Mouse (Mus musculus) lung, embryonic 14.5 days (tissue): ENCODE data around the gene Ddx43. TPM values are rescaled to one million over a fixed set of nuclear protein-coding genes. Genes with fewer than 3 reads are reported as not detected.

ENCODE experiments used
- ATAC-seq: fragments of 200-750 bp; cut with Nextera tagmentation; 2 replicates; pipeline ENCODE4 v1.8.0; 2017; ENCODE audit warnings: mild to moderate bottlenecking, moderate TSS enrichment, moderate library complexity; ENCODE audit not compliant: insufficient read depth
- DNase-seq: peaks from one replicate; pipeline ENCODE4 v3.0.0-alpha.2; 2015
- H3K27ac ChIP-seq: fragments of 300-500 bp; sonication (generic); 2 replicates; pipeline ENCODE4 v1.5.1; 2014; ENCODE audit warnings: low read depth, mild to moderate bottlenecking, moderate library complexity
- H3K27me3 ChIP-seq: fragments of 300-500 bp; sonication (generic); 2 replicates; pipeline ENCODE4 v1.6.1; 2014; ENCODE audit warnings: low read length, control low read depth; ENCODE audit not compliant: insufficient read depth
- H3K36me3 ChIP-seq: fragments of 300-500 bp; sonication (generic); 2 replicates; pipeline ENCODE4 v1.6.1; 2014; ENCODE audit warnings: control low read depth; ENCODE audit not compliant: insufficient read depth
- H3K4me1 ChIP-seq: fragments of 300-500 bp; sonication (generic); 2 replicates; pipeline ENCODE4 v1.6.1; 2014; ENCODE audit warnings: antibody characterized with exemption, control low read depth; ENCODE audit not compliant: insufficient read depth
- H3K4me2 ChIP-seq: fragments of 300-500 bp; sonication (generic); 2 replicates; pipeline ENCODE4 v1.6.1; 2014; ENCODE audit warnings: mild to moderate bottlenecking
- H3K4me3 ChIP-seq: fragments of 300-500 bp; sonication (generic); 2 replicates; pipeline ENCODE4 v1.5.1; 2014; ENCODE audit warnings: low read depth, low read length
- H3K9ac ChIP-seq: fragments of 300-500 bp; sonication (generic); 2 replicates; pipeline ENCODE4 v1.6.1; 2014
- H3K9me3 ChIP-seq: fragments of 300-500 bp; sonication (generic); 2 replicates; pipeline ENCODE4 v1.6.1; 2016; ENCODE audit warnings: low read depth, low read length, control low read depth
- CTCF ChIP-seq: IDR thresholded peaks from 2 replicates; pipeline ENCODE4 v1.5.1; 2016; ENCODE audit warnings: antibody characterized with exemption, low read depth
- WGBS: fragments of 180-500 bp; shearing (Covaris S2); extraction: QIAGEN DNeasy Blood & Tissue Kit; methylation state at CpG from one replicate; pipeline ENCODE4 v1.1.7; 2014; 5-methylcytosine and 5-hydroxymethylcytosine counted together
- polyA plus RNA-seq: library from polyadenylated mRNA; unstranded; fragments of >200 nt; fragmentation: Nextera tagmentation; extraction: Ambion mirVana; gene quantifications from 2 replicates; pipeline ENCODE4 v1.2.1, GENCODE M21; 2014

Gene Ddx43
- polyA plus RNA-seq, 1 experiment from 2014 or later: 0.18 TPM

- H3K36me3 ChIP-seq: no peaks in the 10 kb centered on the region
- no peak for ATAC-seq
These were observed 40.7 kb upstream of the Ddx43 start for GRCm38 (mm10) chr9:78354665-78355578.

GRCm38 (mm10) chr9:78355611-78356010 lies 40.0 kb upstream of the Ddx43 start, which contains the start of gene Gsta2:
Gene Gsta2, minus strand, starts transcription at chr9:78355788.
- Histone ChIP-seq H3K27ac (no peak within 1 kb of the TSS), H3K9ac (no peak within 1 kb of the TSS), H3K4me1 (no peaks in the 10 kb centered on the region), H3K4me3 (no peak within 1 kb of the TSS), H3K27me3 (no peaks in the 10 kb centered on the region), H3K36me3 (no peaks in the 10 kb centered on the region), H3K4me2 (no peak within 1 kb of the TSS), H3K9me3 (no peaks in the 10 kb centered on the region)
- 86% methylated on average over 8 of the region's 8 CpGs for WGBS
- ATAC-seq (no peak), DNase-seq (no peak)
- no peak for TF ChIP-seq CTCF

More at GRCm38 (mm10) chr9:78354665-78355578, 40.7 kb upstream of the Ddx43 start:
- no peak overlapping the region for H3K4me3 ChIP-seq
- peak; percentile 17 for DNase-seq
- WGBS: 79% methylated on average over 11 of the region's 11 CpGs
- TF ChIP-seq CTCF: no peak
- no peak overlapping the region for H3K27ac ChIP-seq
- no peaks in the 10 kb centered on the region for H3K27me3 ChIP-seq
- H3K9me3 ChIP-seq: no peaks in the 10 kb centered on the region
- no peaks in the 10 kb centered on the region for H3K4me1 ChIP-seq
- H3K9ac ChIP-seq: no peak overlapping the region
- no peak overlapping the region for H3K4me2 ChIP-seq

GRCm38 (mm10) chr9:78358053-78358452 lies 37.5 kb upstream of the Ddx43 start:
- no peak overlapping the region for H3K4me2 ChIP-seq
- H3K9me3 ChIP-seq: no peaks in the 10 kb centered on the region
- TF ChIP-seq CTCF: peak; percentile 79
- no peaks in the 10 kb centered on the region for H3K36me3 ChIP-seq
- H3K9ac ChIP-seq: no peak overlapping the region
- 15% methylated on average over 9 of the region's 9 CpGs for WGBS
- H3K27ac ChIP-seq: no peak overlapping the region
- no peak overlapping the region for H3K4me3 ChIP-seq
- no peaks in the 10 kb centered on the region for H3K27me3 ChIP-seq
- ATAC-seq: 0 out of 2 replicates have a peak, but pooled peaks have one; percentile 60
- H3K4me1 ChIP-seq: no peaks in the 10 kb centered on the region
- DNase-seq: peak; percentile 81

- no peak overlapping the region for H3K4me2 ChIP-seq
- H3K9ac ChIP-seq: no peak overlapping the region
- no peak for ATAC-seq
- no peak overlapping the region for H3K4me3 ChIP-seq
- WGBS: 79% methylated on average over 6 of the region's 6 CpGs
- no peaks in the 10 kb centered on the region for H3K4me1 ChIP-seq
- no peaks in the 10 kb centered on the region for H3K36me3 ChIP-seq
- DNase-seq: no peak
- no peak for TF ChIP-seq CTCF
- H3K27ac ChIP-seq: no peak overlapping the region
- no peaks in the 10 kb centered on the region for H3K27me3 ChIP-seq
- H3K9me3 ChIP-seq: no peaks in the 10 kb centered on the region
These were observed 35.7 kb upstream of the Ddx43 start for GRCm38 (mm10) chr9:78359750-78360483.

GRCm38 (mm10) chr9:78360484-78360872 lies 35.1 kb upstream of the Ddx43 start:
- TF ChIP-seq CTCF: no peak
- no peaks in the 10 kb centered on the region for H3K27me3 ChIP-seq
- H3K27ac ChIP-seq: no peak overlapping the region
- H3K4me3 ChIP-seq: no peak overlapping the region
- H3K4me1 ChIP-seq: no peaks in the 10 kb centered on the region
- H3K9ac ChIP-seq: no peak overlapping the region
- H3K9me3 ChIP-seq: no peaks in the 10 kb centered on the region
- DNase-seq: no peak
- H3K36me3 ChIP-seq: no peaks in the 10 kb centered on the region
- 34% methylated on average over 2 of the region's 2 CpGs for WGBS
- ATAC-seq: no peak
- H3K4me2 ChIP-seq: no peak overlapping the region

- H3K9ac ChIP-seq: no peak overlapping the region
- no peak for TF ChIP-seq CTCF
- H3K4me2 ChIP-seq: no peak overlapping the region
- DNase-seq (peak; percentile 37), ATAC-seq (no peak)
- H3K4me1 ChIP-seq: no peaks in the 10 kb centered on the region
- no peaks in the 10 kb centered on the region for H3K9me3 ChIP-seq
- no peaks in the 10 kb centered on the region for H3K36me3 ChIP-seq
- H3K27ac ChIP-seq: no peak overlapping the region
- H3K27me3 ChIP-seq: no peaks in the 10 kb centered on the region
- 47% methylated on average over 6 of the region's 6 CpGs for WGBS
- H3K4me3 ChIP-seq: no peak overlapping the region
These were observed 32.2 kb upstream of the Ddx43 start for GRCm38 (mm10) chr9:78363374-78363773.

GRCm38 (mm10) chr9:78364701-78365100 lies 30.9 kb upstream of the Ddx43 start:
- no peak overlapping the region for H3K4me2 ChIP-seq
- WGBS: 85% methylated on average over 6 of the region's 6 CpGs
- H3K4me3 ChIP-seq: no peak overlapping the region
- ATAC-seq (no peak), DNase-seq (no peak)
- H3K36me3 ChIP-seq: no peaks in the 10 kb centered on the region
- no peaks in the 10 kb centered on the region for H3K4me1 ChIP-seq
- H3K9me3 ChIP-seq: no peaks in the 10 kb centered on the region
- H3K27me3 ChIP-seq: no peaks in the 10 kb centered on the region
- no peak for TF ChIP-seq CTCF
- no peak overlapping the region for H3K27ac ChIP-seq
- H3K9ac ChIP-seq: no peak overlapping the region
